Mouse (Mus musculus) forebrain, embryonic 14.5 days (tissue): ENCODE measurements around the gene Lrguk. TPM values are rescaled to one million over a fixed set of nuclear protein-coding genes. Genes with fewer than 3 reads are reported as not detected.

Experiments used
- ATAC-seq: fragments of 200-750 bp; cut with Nextera tagmentation; 2 replicates; pipeline ENCODE4 v1.8.0; 2017; ENCODE audit warnings: mild to moderate bottlenecking, moderate library complexity
- DNase-seq: peaks from one replicate; pipeline ENCODE4 v3.0.0-alpha.2; 2015; ENCODE audit warnings: low spot score
- H3K27ac ChIP-seq: fragments of 300-500 bp; sonication (generic); 2 replicates; pipeline ENCODE4 v1.5.1; 2014; ENCODE audit warnings: low read depth, mild to moderate bottlenecking, control low read depth, low read length, moderate library complexity
- H3K27me3 ChIP-seq: fragments of 300-500 bp; sonication (generic); replicated peaks from 2 replicates; pipeline ENCODE4 v1.6.1; 2014; ENCODE audit warnings: low read length, control low read depth, mixed read lengths; ENCODE audit not compliant: control insufficient read depth, insufficient read depth
- H3K36me3 ChIP-seq: fragments of 300-500 bp; sonication (generic); 2 replicates; pipeline ENCODE4 v1.6.1; 2014; ENCODE audit warnings: low read length, control low read depth; ENCODE audit not compliant: control insufficient read depth, insufficient read depth
- H3K4me1 ChIP-seq: fragments of 300-500 bp; sonication (generic); 2 replicates; pipeline ENCODE4 v1.6.1; 2014; ENCODE audit warnings: antibody characterized with exemption, low read length, control low read depth; ENCODE audit not compliant: control insufficient read depth, insufficient read depth
- H3K4me2 ChIP-seq: fragments of 300-500 bp; sonication (generic); 2 replicates; pipeline ENCODE4 v1.6.1; 2014; ENCODE audit warnings: mild to moderate bottlenecking, control low read depth, low read length
- H3K4me3 ChIP-seq: fragments of 300-500 bp; sonication (generic); 2 replicates; pipeline ENCODE4 v1.5.1; 2014; ENCODE audit warnings: low read depth, low read length, control low read depth
- H3K9ac ChIP-seq: fragments of 300-500 bp; sonication (generic); 2 replicates; pipeline ENCODE4 v1.6.1; 2014; ENCODE audit warnings: mild to moderate bottlenecking, low read length, control low read depth, moderate library complexity
- H3K9me3 ChIP-seq: fragments of 300-500 bp; sonication (generic); replicated peaks from 2 replicates; pipeline ENCODE4 v1.6.1; 2016; ENCODE audit warnings: low read length, control low read depth, mixed read lengths; ENCODE audit not compliant: control insufficient read depth
- WGBS: fragments of 180-500 bp; shearing (Covaris S2); extraction: QIAGEN DNeasy Blood & Tissue Kit; methylation state at CpG from one replicate; pipeline ENCODE4 v1.1.7; 2014; 5-methylcytosine and 5-hydroxymethylcytosine counted together
- polyA plus RNA-seq: library from polyadenylated mRNA; unstranded; fragments of >200 nt; fragmentation: Nextera tagmentation; extraction: Ambion mirVana; gene quantifications from 2 replicates; pipeline ENCODE4 v1.2.1, GENCODE M21; 2014

Lrguk gene
- 1.0 and 1.1 TPM in 2 replicates for polyA plus RNA-seq

GRCm38 (mm10) chr6:34028933-34029745, at the start of gene Lrguk:
TSS of gene Lrguk (plus strand) at chr6:34029448.
- peak; percentile 98 for ATAC-seq
- peak; percentile 96 for DNase-seq
- H3K9me3 ChIP-seq = no peaks in the 10 kb centered on the region
- 0 out of 2 replicates have a peak, but pooled peaks cover 4% of the 10 kb centered on the region for H3K4me1 ChIP-seq
- 0 out of 2 replicates have a peak within 1 kb of the TSS, but pooled peaks have one; percentile 45 for H3K27ac ChIP-seq
- H3K9ac ChIP-seq = peak within 1 kb of the TSS; percentile 66
- peak within 1 kb of the TSS; percentile 81 for H3K4me2 ChIP-seq
- H3K4me3 ChIP-seq = peak within 1 kb of the TSS; percentile 51
- H3K27me3 ChIP-seq = no peaks in the 10 kb centered on the region
- H3K36me3 ChIP-seq = no peaks in the 10 kb centered on the region
- 3% methylated on average over 32 of the region's 32 CpGs for WGBS

GRCm38 (mm10) chr6:33982709-33983108, 46.5 kb upstream of the Lrguk start:
- WGBS = 81% methylated on average over 9 of the region's 9 CpGs
- ATAC-seq = no peak
- no peak overlapping the region for H3K4me3 ChIP-seq
- no peaks in the 10 kb centered on the region for H3K9me3 ChIP-seq
- no peak overlapping the region for H3K9ac ChIP-seq
- no peak overlapping the region for H3K27ac ChIP-seq
- no peaks in the 10 kb centered on the region for H3K27me3 ChIP-seq
- peaks cover 6% of the 10 kb centered on the region for H3K4me1 ChIP-seq
- DNase-seq = no peak
- no peak overlapping the region for H3K4me2 ChIP-seq
- H3K36me3 ChIP-seq = no peaks in the 10 kb centered on the region

GRCm38 (mm10) chr6:33987132-33987531, 42.1 kb upstream of the Lrguk start:
- H3K4me1 ChIP-seq = 0 out of 2 replicates have a peak, but pooled peaks cover under 1% of the 10 kb centered on the region
- DNase-seq (no peak), ATAC-seq (no peak)
- H3K9me3 ChIP-seq = no peaks in the 10 kb centered on the region
- WGBS = 73% methylated on average over 5 of the region's 5 CpGs
- no peaks in the 10 kb centered on the region for H3K27me3 ChIP-seq
- H3K36me3 ChIP-seq = no peaks in the 10 kb centered on the region
- no peak overlapping the region for H3K4me3 ChIP-seq
- H3K27ac ChIP-seq = no peak overlapping the region
- H3K9ac ChIP-seq = no peak overlapping the region
- H3K4me2 ChIP-seq = no peak overlapping the region

GRCm38 (mm10) chr6:33992213-33993034, 36.8 kb upstream of the Lrguk start:
- Histone ChIP-seq H3K9me3 (no peaks in the 10 kb centered on the region), H3K4me2 (peak overlapping the region; percentile 27; the same call in 1 of the 2 replicates), H3K27ac (peak overlapping the region; percentile 6; the same call in 1 of the 2 replicates), H3K27me3 (no peaks in the 10 kb centered on the region), H3K36me3 (no peaks in the 10 kb centered on the region), H3K4me1 (0 out of 2 replicates have a peak, but pooled peaks cover 4% of the 10 kb centered on the region), H3K4me3 (peak overlapping the region; percentile 7; the same call in 1 of the 2 replicates), H3K9ac (peak overlapping the region; percentile 33; the same call in 1 of the 2 replicates)
- peak; percentile 72 for DNase-seq
- WGBS = 23% methylated on average over 24 of the region's 24 CpGs
- peak; percentile 79 for ATAC-seq

- no peak overlapping the region for H3K27ac ChIP-seq
- DNase-seq = no peak
- H3K36me3 ChIP-seq = no peaks in the 10 kb centered on the region
- H3K9ac ChIP-seq = no peak overlapping the region
- WGBS = 79% methylated on average over 6 of the region's 6 CpGs
- ATAC-seq = no peak
- no peaks in the 10 kb centered on the region for H3K9me3 ChIP-seq
- no peaks in the 10 kb centered on the region for H3K27me3 ChIP-seq
- no peak overlapping the region for H3K4me2 ChIP-seq
- no peak overlapping the region for H3K4me3 ChIP-seq
- H3K4me1 ChIP-seq = 0 out of 2 replicates have a peak, but pooled peaks cover 4% of the 10 kb centered on the region
These were observed 35.4 kb upstream of the Lrguk start for GRCm38 (mm10) chr6:33993842-33994241.

- Histone ChIP-seq H3K4me3 (no peak overlapping the region), H3K9me3 (no peaks in the 10 kb centered on the region), H3K27ac (no peak overlapping the region), H3K4me1 (no peaks in the 10 kb centered on the region), H3K27me3 (no peaks in the 10 kb centered on the region), H3K9ac (no peak overlapping the region), H3K36me3 (no peaks in the 10 kb centered on the region), H3K4me2 (no peak overlapping the region)
- no peak for ATAC-seq
- WGBS = 59% methylated on average over 4 of the region's 4 CpGs
- no peak for DNase-seq
These were observed 30.7 kb upstream of the Lrguk start for GRCm38 (mm10) chr6:33998590-33998989.

- no peaks in the 10 kb centered on the region for H3K9me3 ChIP-seq
- H3K27me3 ChIP-seq = no peaks in the 10 kb centered on the region
- H3K4me3 ChIP-seq = no peak overlapping the region
- 5% methylated on average over 7 of the region's 7 CpGs for WGBS
- H3K27ac ChIP-seq = no peak overlapping the region
- H3K4me2 ChIP-seq = no peak overlapping the region
- no peaks in the 10 kb centered on the region for H3K4me1 ChIP-seq
- no peak for ATAC-seq
- H3K9ac ChIP-seq = no peak overlapping the region
- H3K36me3 ChIP-seq = no peaks in the 10 kb centered on the region
- no peak for DNase-seq
These were observed 29.7 kb upstream of the Lrguk start for GRCm38 (mm10) chr6:33999530-33999929.

- no peak overlapping the region for H3K9ac ChIP-seq
- H3K4me3 ChIP-seq = no peak overlapping the region
- H3K36me3 ChIP-seq = no peaks in the 10 kb centered on the region
- no peaks in the 10 kb centered on the region for H3K4me1 ChIP-seq
- H3K27me3 ChIP-seq = no peaks in the 10 kb centered on the region
- H3K4me2 ChIP-seq = no peak overlapping the region
- ATAC-seq = no peak
- H3K27ac ChIP-seq = no peak overlapping the region
- WGBS = 86% methylated on average over 7 of the region's 7 CpGs
- DNase-seq = no peak
- no peaks in the 10 kb centered on the region for H3K9me3 ChIP-seq
These were observed 28.6 kb upstream of the Lrguk start for GRCm38 (mm10) chr6:34000644-34001043.
